Comparison of ENCODE assay signal across 23 mouse cellular contexts in genomic region chr14:55544334-55544733, GRCm38 (mm10). TPM values are rescaled to one million over a fixed set of nuclear protein-coding genes. Genes with fewer than 3 reads are reported as not detected.
DNase-seq lines count a peak whose midpoint lies in the region; ATAC-seq and TF ChIP-seq lines count a peak whose summit lies in the region.
"Had no signal": no experiment of that assay in that cellular context is flagged by ENCODE, and none has a peak within 500 bp of the region (broad histone marks: within the 10 kb centered on the region; RNA-seq: fewer than 3 reads in every experiment).

No protein-coding gene starts in this region.

- no peaks in the 10 kb centered on the region for H3K27me3 ChIP-seq in forebrain, embryonic 12.5 days
- H3K27me3 ChIP-seq in forebrain, embryonic 15.5 days: no peaks in the 10 kb centered on the region
- H3K27me3 ChIP-seq: liver, embryonic 13.5 days; neural tube, embryonic 12.5 days had no signal

- no peak overlapping the region for H3K4me3 ChIP-seq in forebrain, embryonic 12.5 days (replicated peaks)
- H3K4me3 ChIP-seq in forebrain, embryonic 15.5 days: no peak overlapping the region
- H3K4me3 ChIP-seq in layer of hippocampus, adult 2 months: no peak overlapping the region
- H3K4me3 ChIP-seq: hindbrain, embryonic 10.5 days; liver, embryonic 13.5 days; neural tube, embryonic 12.5 days had no signal

- H3K4me1 ChIP-seq in forebrain, embryonic 12.5 days: peaks cover 19% of the 10 kb centered on the region
- H3K4me1 ChIP-seq in forebrain, embryonic 15.5 days: peaks cover 31% of the 10 kb centered on the region

- H3K27ac ChIP-seq in forebrain, embryonic 12.5 days: 0 out of 2 replicates have a peak overlapping the region, but pooled peaks have one; percentile 19
- no peak overlapping the region for H3K27ac ChIP-seq in forebrain, embryonic 15.5 days (replicated peaks)
- H3K27ac ChIP-seq in layer of hippocampus, adult 2 months: peak overlapping the region; percentile 52; the same call in 1 of the 2 replicates
- H3K27ac ChIP-seq: hindbrain, embryonic 10.5 days; liver, embryonic 13.5 days; neural tube, embryonic 12.5 days had no signal

- H3K9ac ChIP-seq in forebrain, embryonic 12.5 days: peak overlapping the region; percentile 38; the same call in 1 of the 2 replicates
- H3K9ac ChIP-seq in forebrain, embryonic 15.5 days (replicated peaks): no peak overlapping the region
- H3K9ac ChIP-seq: neural tube, embryonic 12.5 days had no signal

- TF ChIP-seq CTCF in layer of hippocampus, adult 2 months (conservative IDR thresholded peaks at IDR 0.05): no peak

- WGBS in forebrain, embryonic 12.5 days: 85% methylated on average over 9 of the region's 9 CpGs
- 41% methylated on average over 9 of the region's 9 CpGs for WGBS in forebrain, embryonic 15.5 days

- H3K9me3 ChIP-seq in forebrain, embryonic 12.5 days: no peaks in the 10 kb centered on the region
- H3K9me3 ChIP-seq in forebrain, embryonic 15.5 days: no peaks in the 10 kb centered on the region
- H3K9me3 ChIP-seq: hindbrain, embryonic 10.5 days; liver, embryonic 13.5 days; neural tube, embryonic 12.5 days had no signal

- ATAC-seq in forebrain, embryonic 12.5 days (ENCODE audit: low FRiP score): no peak
- ATAC-seq in forebrain, embryonic 15.5 days (replicated peaks): no peak
- ATAC-seq: intestine, embryonic 16.5 days; midbrain, embryonic 16.5 days had no signal

- peaks cover 38% of the 10 kb centered on the region for H3K36me3 ChIP-seq in forebrain, embryonic 12.5 days (replicated peaks)
- peaks cover 19% of the 10 kb centered on the region for H3K36me3 ChIP-seq in forebrain, embryonic 15.5 days

- no peak overlapping the region for H3K4me2 ChIP-seq in forebrain, embryonic 12.5 days
- no peak overlapping the region for H3K4me2 ChIP-seq in forebrain, embryonic 15.5 days (replicated peaks)
- H3K4me2 ChIP-seq: liver, embryonic 13.5 days; neural tube, embryonic 12.5 days had no signal

- DNase-seq in layer of hippocampus, adult 2 months (ENCODE audit: low spot score in 2 of 2): no peak
- DNase-seq in layer of hippocampus, postnatal 36 days: no peak
- DNase-seq in A20 (ENCODE audit: low read depth, low spot score): peak; percentile 17
- peak; percentile 47 for DNase-seq in cerebellum, adult 9-10 months
- DNase-seq in adrenal gland, postnatal 25 days: no peak
- DNase-seq in adrenal gland, postnatal 14 days: no peak
- DNase-seq: B cell, adult 2 months; kidney, postnatal 36 days; liver, embryonic 13.5 days; thymus, postnatal 25 days had no signal

RNA-seq across cellular contexts. Expression of gene Pck2, which starts 4.3 kb away (rescaled TPM):
- polyA plus RNA-seq in forebrain, embryonic 12.5 days (2016; fragmentation: Nextera tagmentation; extraction: Ambion mirVana): 19.0 and 19.8 TPM in 2 replicates
- polyA plus RNA-seq in forebrain, embryonic 15.5 days (2015; fragmentation: Nextera tagmentation; extraction: Ambion mirVana): 18.2 and 25.1 TPM in 2 replicates
- total RNA-seq in layer of hippocampus, adult 2 months (2021): 10 to 100 TPM; 45.0 to 47.6 TPM
- total RNA-seq in layer of hippocampus, postnatal 36 days (2021): 10 to 100 TPM; 42.6 to 45.8 TPM
- total RNA-seq in adrenal gland, postnatal 25 days (2021): 33.9 and 46.2 TPM in 2 replicates
- 35.1 and 42.8 TPM in 2 replicates for total RNA-seq in adrenal gland, postnatal 14 days (2021)

RNA-seq across cellular contexts. Expression of gene Dcaf11, which starts 15.5 kb away (rescaled TPM):
- 103 and 105 TPM in 2 replicates for polyA plus RNA-seq in forebrain, embryonic 12.5 days (2016; fragmentation: Nextera tagmentation; extraction: Ambion mirVana)
- polyA plus RNA-seq in forebrain, embryonic 15.5 days (2015; fragmentation: Nextera tagmentation; extraction: Ambion mirVana): 121 and 132 TPM in 2 replicates
- total RNA-seq in layer of hippocampus, adult 2 months (2021): 10 to 100 TPM; 84.2 to 87.6 TPM
- total RNA-seq in layer of hippocampus, postnatal 36 days (2021): 10 to 100 TPM; 82.5 to 83.2 TPM
- total RNA-seq in adrenal gland, postnatal 25 days (2021): 131 and 160 TPM in 2 replicates
- 99.9 and 118 TPM in 2 replicates for total RNA-seq in adrenal gland, postnatal 14 days (2021)

RNA-seq across cellular contexts. Expression of gene A730061H03Rik, which starts 15.9 kb away (rescaled TPM):
- polyA plus RNA-seq in forebrain, embryonic 12.5 days (2016; fragmentation: Nextera tagmentation; extraction: Ambion mirVana): 0.64 TPM in 1 of 2 replicates, not detected in the other
- 0.49 and 0.60 TPM in 2 replicates for polyA plus RNA-seq in forebrain, embryonic 15.5 days (2015; fragmentation: Nextera tagmentation; extraction: Ambion mirVana)
- total RNA-seq in layer of hippocampus, adult 2 months (2021): under 1 TPM in 1 of 2 experiments, not detected in 1; 0.92 TPM
- total RNA-seq in layer of hippocampus, postnatal 36 days (2021): 1 to 10 TPM; 1.3 to 1.4 TPM
- total RNA-seq in adrenal gland, postnatal 25 days (2021): 2.6 TPM in 1 of 2 replicates, not detected in the other
- 1.2 TPM in 1 of 2 replicates, not detected in the other for total RNA-seq in adrenal gland, postnatal 14 days (2021)
- polyA plus RNA-seq: heart, embryonic 14.5 days; hindbrain, embryonic 10.5 days; neural tube, embryonic 12.5 days had no signal

RNA-seq across cellular contexts. Expression of gene Nrl, which starts 19.6 kb away (rescaled TPM):
- polyA plus RNA-seq in forebrain, embryonic 12.5 days (2016; fragmentation: Nextera tagmentation; extraction: Ambion mirVana): not detected in 2 replicates
- polyA plus RNA-seq in forebrain, embryonic 15.5 days (2015; fragmentation: Nextera tagmentation; extraction: Ambion mirVana): 0.09 and 0.11 TPM in 2 replicates
- total RNA-seq in layer of hippocampus, adult 2 months (2021): 1 to 10 TPM; 2.2 to 3.6 TPM
- total RNA-seq in layer of hippocampus, postnatal 36 days (2021): 1 to 10 TPM; 1.6 to 5.6 TPM
- not detected in 2 replicates for total RNA-seq in adrenal gland, postnatal 25 days (2021)
- not detected in 2 replicates for total RNA-seq in adrenal gland, postnatal 14 days (2021)
- total RNA-seq: megakaryocyte progenitor cell, adult 5-6 weeks had no signal
- polyA plus RNA-seq: gonadal fat pad, adult 2 months; heart, embryonic 14.5 days; hindbrain, embryonic 10.5 days; intestine, embryonic 16.5 days; liver, embryonic 13.5 days; lung, embryonic 16.5 days; stomach, embryonic 16.5 days had no signal

RNA-seq across cellular contexts. Expression of gene Fitm1, which starts 31.1 kb away (rescaled TPM):
- polyA plus RNA-seq in forebrain, embryonic 12.5 days (2016; fragmentation: Nextera tagmentation; extraction: Ambion mirVana): 0.20 TPM in 1 of 2 replicates, not detected in the other
- not detected in 2 replicates for polyA plus RNA-seq in forebrain, embryonic 15.5 days (2015; fragmentation: Nextera tagmentation; extraction: Ambion mirVana)
- not detected for total RNA-seq in layer of hippocampus, adult 2 months (2021)
- not detected for total RNA-seq in layer of hippocampus, postnatal 36 days (2021)
- total RNA-seq in adrenal gland, postnatal 25 days (2021): 1.7 and 2.6 TPM in 2 replicates
- 0.79 and 2.1 TPM in 2 replicates for total RNA-seq in adrenal gland, postnatal 14 days (2021)
- total RNA-seq: layer of hippocampus, postnatal 14 days; left cerebral cortex, postnatal 36 days had no signal
- polyA plus RNA-seq: midbrain, embryonic 16.5 days had no signal

Comparison
In these comparisons a context has a peak if more than half of its experiments do, and no peak if none do; other contexts are left out.
1. DNase-seq: peak in A20 (single experiment) and cerebellum, adult 9-10 months (single experiment); none in layer of hippocampus, adult 2 months (0 of 2), layer of hippocampus, postnatal 36 days (0 of 2), adrenal gland, postnatal 25 days (single experiment) and adrenal gland, postnatal 14 days (single experiment).